Mouse (Mus musculus): ENCODE results near the gene Robo2. TPM values are rescaled to one million over a fixed set of nuclear protein-coding genes. Genes with fewer than 3 reads are reported as not detected.
"Not testable (repeated sequence)": the region's sequence is repeated elsewhere in the genome, so short reads cannot be mapped to it uniquely, and the experiment has no call there.

Robo2 gene
- polyA plus RNA-seq, 1 experiment from 2014 or later = 112 TPM

DNA sequence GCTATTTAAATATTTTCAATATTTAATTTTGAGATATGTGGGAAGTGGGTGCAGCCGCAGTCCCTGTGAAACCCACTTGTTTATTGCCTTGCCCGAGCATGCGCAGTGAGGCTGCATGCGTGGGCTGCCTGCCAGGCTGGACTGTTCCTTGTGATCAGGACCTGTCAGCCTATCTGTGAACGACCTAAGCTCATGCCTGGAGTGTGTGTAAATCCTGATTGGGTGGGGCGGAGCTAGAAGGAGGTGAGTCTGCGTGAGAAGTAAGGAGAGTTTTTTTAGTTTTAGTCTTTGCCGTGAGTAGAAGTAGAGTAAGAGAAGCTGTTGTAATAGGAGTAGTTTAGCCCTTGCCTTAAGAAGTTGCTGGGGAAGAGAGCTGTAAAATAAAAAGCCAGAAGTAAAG is 307.2 kb downstream of the Robo2 start:
- H3K9ac ChIP-seq (replicated peaks); H3K36me3 ChIP-seq; H3K4me2 ChIP-seq (replicated peaks); H3K4me3 ChIP-seq; H3K27ac ChIP-seq (replicated peaks); H3K9me3 ChIP-seq; H3K4me1 ChIP-seq; H3K27me3 ChIP-seq; ATAC-seq (replicated peaks): not testable (repeated sequence)
- WGBS = 83% methylated on average over 8 of the region's 8 CpGs

DNA sequence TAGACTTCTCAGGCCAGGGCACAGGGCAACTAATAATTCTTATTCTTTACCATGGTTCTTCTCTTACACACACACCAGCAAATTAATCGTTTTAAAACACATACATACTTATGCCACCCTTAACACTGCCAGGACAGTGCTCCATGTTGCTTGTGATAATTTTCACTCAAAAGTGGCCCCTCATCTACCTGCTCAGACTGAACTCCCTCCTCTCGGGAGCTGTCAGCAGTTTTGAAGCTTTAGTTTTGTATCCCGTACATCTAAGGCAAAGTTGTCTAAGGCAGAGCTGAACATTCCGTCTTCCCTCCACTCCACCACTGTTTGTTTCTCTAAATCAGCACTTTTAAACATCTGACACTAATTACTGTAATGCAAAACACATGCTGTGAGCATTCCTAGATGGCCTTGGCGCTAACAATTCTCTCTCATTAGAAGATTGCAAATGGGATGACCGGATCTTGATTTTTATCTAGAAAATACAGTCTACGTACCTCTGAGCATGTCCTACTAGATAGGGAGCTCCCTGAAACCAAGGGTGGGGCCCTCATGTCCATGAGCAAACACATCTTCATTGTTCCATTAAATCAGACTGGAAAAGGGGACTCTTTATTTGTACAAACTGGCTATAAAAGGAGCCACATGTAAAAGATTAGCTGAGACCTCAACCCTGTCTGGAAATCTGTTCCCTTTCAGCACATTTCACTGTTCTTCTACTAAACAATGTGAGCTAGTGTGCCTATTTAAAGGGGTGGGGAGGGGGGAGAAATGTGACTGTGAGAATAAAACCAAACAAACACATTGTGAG is 318.4 kb downstream of the Robo2 start:
- Histone ChIP-seq H3K9ac (replicated peaks) (no peak overlapping the region), H3K36me3 (no peaks in the 10 kb centered on the region), H3K4me1 (peaks cover 20% of the 10 kb centered on the region), H3K4me2 (replicated peaks) (no peak overlapping the region), H3K27me3 (no peaks in the 10 kb centered on the region), H3K9me3 (no peaks in the 10 kb centered on the region), H3K27ac (replicated peaks) (0 out of 2 replicates have a peak overlapping the region, but pooled peaks have one; percentile 29), H3K4me3 (no peak overlapping the region)
- ATAC-seq (replicated peaks) = 0 out of 2 replicates have a peak, but pooled peaks have one; percentile 35
- 46% methylated on average over 7 of the region's 7 CpGs for WGBS

- Histone ChIP-seq H3K4me1 (peaks cover 23% of the 10 kb centered on the region), H3K9ac (replicated peaks) (no peak overlapping the region), H3K9me3 (no peaks in the 10 kb centered on the region), H3K4me2 (replicated peaks) (no peak overlapping the region), H3K27ac (replicated peaks) (peak overlapping the region; percentile 54), H3K4me3 (no peak overlapping the region), H3K27me3 (no peaks in the 10 kb centered on the region), H3K36me3 (no peaks in the 10 kb centered on the region)
- WGBS = 39% methylated on average over 1 of the region's 1 CpGs
- peak; percentile 93 for ATAC-seq (replicated peaks)
Measured at GRCm38 (mm10) chr16:74089951-74090350, 321.7 kb downstream of the Robo2 start.

GRCm38 (mm10) chr16:74084188-74084587 is 327.4 kb downstream of the Robo2 start:
- Histone ChIP-seq H3K36me3 (no peaks in the 10 kb centered on the region), H3K4me2 (replicated peaks) (no peak overlapping the region), H3K27ac (replicated peaks) (no peak overlapping the region), H3K4me3 (no peak overlapping the region), H3K9me3 (no peaks in the 10 kb centered on the region), H3K9ac (replicated peaks) (no peak overlapping the region), H3K27me3 (no peaks in the 10 kb centered on the region), H3K4me1 (peaks cover 5% of the 10 kb centered on the region; the same call in 1 of the 2 replicates)
- 97% methylated on average over 2 of the region's 2 CpGs for WGBS
- no peak for ATAC-seq (replicated peaks)

DNA sequence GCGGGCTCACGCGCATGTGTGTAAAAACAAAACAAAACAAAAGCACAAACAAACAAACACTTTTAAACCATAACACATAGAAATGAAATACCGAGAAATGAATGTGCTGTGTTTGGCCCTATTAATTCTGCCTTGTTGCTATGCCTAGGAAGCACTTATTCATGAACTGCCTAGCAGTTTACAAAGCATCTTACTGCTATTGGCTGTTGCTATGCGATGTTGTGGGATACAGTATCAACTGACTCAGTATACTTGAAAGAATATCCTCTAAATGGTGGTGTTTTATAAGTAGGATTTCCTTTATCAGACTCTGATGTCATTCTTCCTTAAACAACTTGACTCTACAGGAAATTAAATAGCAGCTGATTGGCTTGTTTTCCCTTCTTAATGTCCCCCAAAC is 339.0 kb downstream of the Robo2 start:
- no peak overlapping the region for H3K4me3 ChIP-seq
- H3K9ac ChIP-seq (replicated peaks) = no peak overlapping the region
- H3K27me3 ChIP-seq = no peaks in the 10 kb centered on the region
- ATAC-seq (replicated peaks) = no peak
- no peak overlapping the region for H3K27ac ChIP-seq (replicated peaks)
- WGBS = 82% methylated on average over 5 of the region's 5 CpGs
- peaks cover 22% of the 10 kb centered on the region; the same call in 1 of the 2 replicates for H3K4me1 ChIP-seq
- no peak overlapping the region for H3K4me2 ChIP-seq (replicated peaks)
- no peaks in the 10 kb centered on the region for H3K36me3 ChIP-seq
- H3K9me3 ChIP-seq = no peaks in the 10 kb centered on the region

DNA sequence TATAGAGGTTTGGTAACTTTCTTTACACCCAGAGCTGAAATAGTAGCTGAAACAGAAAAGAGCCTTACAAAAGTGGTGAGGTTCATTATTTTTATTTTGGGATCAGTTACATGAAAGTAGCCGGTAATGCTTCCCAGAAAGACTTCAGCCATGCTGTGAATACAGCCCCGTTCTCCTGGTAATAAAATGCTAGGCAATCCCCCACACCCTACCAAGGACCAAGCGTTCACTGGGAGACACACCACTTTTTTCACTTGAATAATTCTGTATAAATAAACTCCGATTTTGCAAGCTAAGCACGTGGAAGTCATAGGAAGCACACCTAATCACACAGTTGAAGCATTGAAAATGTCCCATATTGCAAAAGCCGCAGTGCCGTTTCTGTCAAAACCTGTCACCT is 341.0 kb downstream of the Robo2 start:
- peaks cover 22% of the 10 kb centered on the region; the same call in 1 of the 2 replicates for H3K4me1 ChIP-seq
- H3K4me3 ChIP-seq = no peak overlapping the region
- ATAC-seq (replicated peaks) = 0 out of 2 replicates have a peak, but pooled peaks have one; percentile 33
- no peaks in the 10 kb centered on the region for H3K9me3 ChIP-seq
- H3K9ac ChIP-seq (replicated peaks) = no peak overlapping the region
- H3K4me2 ChIP-seq (replicated peaks) = 0 out of 2 replicates have a peak overlapping the region, but pooled peaks have one; percentile 4
- H3K27ac ChIP-seq (replicated peaks) = 0 out of 2 replicates have a peak overlapping the region, but pooled peaks have one; percentile 34
- H3K27me3 ChIP-seq = no peaks in the 10 kb centered on the region
- no peaks in the 10 kb centered on the region for H3K36me3 ChIP-seq
- WGBS = 32% methylated on average over 7 of the region's 7 CpGs

DNA sequence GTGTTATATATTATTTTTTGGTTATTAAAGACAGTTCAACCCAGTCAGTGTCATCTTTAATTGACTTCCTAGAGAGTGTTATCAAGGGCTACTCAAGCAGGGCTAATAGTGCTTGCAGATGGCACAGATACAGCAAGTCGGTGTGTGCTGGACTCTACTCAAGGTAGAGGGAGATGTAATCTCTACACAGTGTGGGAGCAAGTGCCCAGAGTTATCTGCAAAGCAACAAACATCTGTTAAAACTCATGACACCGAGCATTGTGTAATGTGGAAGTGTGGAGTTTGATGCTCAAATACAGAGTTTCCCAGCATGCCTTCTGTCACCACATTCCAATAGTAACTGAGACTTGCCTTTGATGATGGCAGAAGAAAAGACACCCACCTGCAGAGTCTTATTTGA is 345.7 kb downstream of the Robo2 start:
- Histone ChIP-seq H3K27me3 (no peaks in the 10 kb centered on the region), H3K27ac (replicated peaks) (no peak overlapping the region), H3K4me3 (no peak overlapping the region), H3K4me1 (peaks cover 13% of the 10 kb centered on the region; the same call in 1 of the 2 replicates), H3K9me3 (no peaks in the 10 kb centered on the region), H3K36me3 (no peaks in the 10 kb centered on the region), H3K4me2 (replicated peaks) (no peak overlapping the region), H3K9ac (replicated peaks) (no peak overlapping the region)
- 68% methylated on average over 2 of the region's 2 CpGs for WGBS
- ATAC-seq (replicated peaks) = no peak

DNA sequence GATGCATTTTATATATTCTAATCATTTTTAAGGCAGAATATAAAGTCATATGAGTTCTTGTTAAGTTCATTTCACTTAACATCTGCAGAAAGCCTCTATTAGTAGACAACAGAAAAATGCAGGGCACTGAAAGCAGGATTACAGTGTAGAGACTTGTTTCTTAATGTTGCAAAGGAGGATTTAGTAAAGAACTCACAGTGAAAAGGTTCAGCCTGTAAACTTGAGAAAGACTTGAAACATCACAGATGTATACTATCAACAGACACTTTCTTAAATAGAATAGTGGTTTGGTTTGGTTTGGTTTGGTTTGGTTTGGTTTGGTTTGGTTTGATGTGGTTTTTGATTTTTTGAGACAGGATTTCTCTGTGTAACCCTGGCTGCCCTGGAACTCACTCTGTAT is 349.7 kb downstream of the Robo2 start:
- no peak overlapping the region for H3K4me2 ChIP-seq (replicated peaks)
- no peak overlapping the region for H3K27ac ChIP-seq (replicated peaks)
- H3K9me3 ChIP-seq = no peaks in the 10 kb centered on the region
- no peaks in the 10 kb centered on the region for H3K36me3 ChIP-seq
- H3K9ac ChIP-seq (replicated peaks) = no peak overlapping the region
- no peaks in the 10 kb centered on the region for H3K27me3 ChIP-seq
- H3K4me3 ChIP-seq = no peak overlapping the region
- no peak for ATAC-seq (replicated peaks)
- H3K4me1 ChIP-seq = peaks cover 12% of the 10 kb centered on the region

DNA sequence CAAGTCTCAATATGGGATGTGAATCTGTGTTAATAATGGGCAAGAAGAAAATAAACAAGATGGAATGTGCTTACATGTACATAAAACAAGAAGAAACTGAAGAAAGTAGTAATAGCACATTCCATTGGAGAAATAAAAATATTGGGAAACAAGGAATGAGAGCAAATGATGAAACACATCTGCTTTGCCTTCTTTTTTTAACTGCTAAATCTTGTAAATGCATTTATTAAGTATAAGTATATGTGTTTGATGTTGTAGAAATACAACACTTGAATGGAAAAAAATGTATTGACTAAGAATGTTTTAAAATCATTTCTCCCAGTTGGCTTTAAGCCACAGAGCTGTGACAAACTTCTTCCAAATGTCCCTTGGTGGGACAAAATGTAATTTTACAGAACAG is 350.1 kb downstream of the Robo2 start:
- Histone ChIP-seq H3K4me2 (replicated peaks) (no peak overlapping the region), H3K4me3 (no peak overlapping the region), H3K27me3 (no peaks in the 10 kb centered on the region), H3K36me3 (no peaks in the 10 kb centered on the region), H3K9me3 (no peaks in the 10 kb centered on the region), H3K9ac (replicated peaks) (no peak overlapping the region), H3K4me1 (peaks cover 15% of the 10 kb centered on the region), H3K27ac (replicated peaks) (no peak overlapping the region)
- ATAC-seq (replicated peaks) = no peak

- no peak overlapping the region for H3K4me2 ChIP-seq (replicated peaks)
- 80% methylated on average over 2 of the region's 2 CpGs for WGBS
- H3K4me1 ChIP-seq = peaks cover 37% of the 10 kb centered on the region
- H3K9ac ChIP-seq (replicated peaks) = no peak overlapping the region
- ATAC-seq (replicated peaks) = no peak
- H3K4me3 ChIP-seq = no peak overlapping the region
- H3K27ac ChIP-seq (replicated peaks) = no peak overlapping the region
- H3K27me3 ChIP-seq = no peaks in the 10 kb centered on the region
- H3K36me3 ChIP-seq = no peaks in the 10 kb centered on the region
- no peaks in the 10 kb centered on the region for H3K9me3 ChIP-seq
Measured at GRCm38 (mm10) chr16:74056886-74057285, 354.7 kb downstream of the Robo2 start.

GRCm38 (mm10) chr16:74056210-74056609 is 355.4 kb downstream of the Robo2 start:
- Histone ChIP-seq H3K27ac (replicated peaks) (no peak overlapping the region), H3K36me3 (no peaks in the 10 kb centered on the region), H3K9me3 (no peaks in the 10 kb centered on the region), H3K27me3 (no peaks in the 10 kb centered on the region), H3K4me1 (peaks cover 37% of the 10 kb centered on the region), H3K4me3 (no peak overlapping the region), H3K9ac (replicated peaks) (no peak overlapping the region), H3K4me2 (replicated peaks) (no peak overlapping the region)
- 42% methylated on average over 1 of the region's 1 CpGs for WGBS
- no peak for ATAC-seq (replicated peaks)

- WGBS = 33% methylated on average over 10 of the region's 10 CpGs
- Histone ChIP-seq H3K36me3 (no peaks in the 10 kb centered on the region), H3K4me3 (no peak overlapping the region), H3K4me1 (peaks cover 37% of the 10 kb centered on the region), H3K9me3 (no peaks in the 10 kb centered on the region), H3K9ac (replicated peaks) (no peak overlapping the region), H3K4me2 (replicated peaks) (no peak overlapping the region), H3K27ac (replicated peaks) (peak overlapping the region; percentile 51), H3K27me3 (no peaks in the 10 kb centered on the region)
- peak; percentile 90 for ATAC-seq (replicated peaks)
Measured at GRCm38 (mm10) chr16:74055061-74055751, 356.4 kb downstream of the Robo2 start.

Measured in forebrain, embryonic 15.5 days (tissue).